Mouse (Mus musculus) lung, embryonic 15.5 days (tissue): ENCODE measurements at regions not wholly inside any gene's neighbourhood (a gene's known extent, or its start where the extent isn't known, plus 50 kb on each side); places are given as distances from the start of the nearest gene placed in this dataset.

ENCODE experiments used
- ATAC-seq: fragments of 200-750 bp; cut with Nextera tagmentation; 2 replicates; pipeline ENCODE4 v1.8.0; 2017; ENCODE audit warnings: moderate number of reproducible peaks, borderline replicate concordance; ENCODE audit not compliant: low FRiP score, low TSS enrichment; ENCODE audit errors: extremely low read depth
- H3K27ac ChIP-seq: fragments of 300-500 bp; sonication (generic); 2 replicates; pipeline ENCODE4 v1.5.1; 2015; ENCODE audit warnings: moderate library complexity, mild to moderate bottlenecking, inconsistent platforms
- H3K27me3 ChIP-seq: fragments of 300-500 bp; sonication (generic); 2 replicates; pipeline ENCODE4 v1.6.1; 2015; ENCODE audit warnings: inconsistent platforms
- H3K36me3 ChIP-seq: fragments of 300-500 bp; sonication (generic); 2 replicates; pipeline ENCODE4 v1.6.1; 2015; ENCODE audit warnings: inconsistent platforms
- H3K4me1 ChIP-seq: fragments of 300-500 bp; sonication (generic); 2 replicates; pipeline ENCODE4 v1.6.1; 2015; ENCODE audit warnings: inconsistent platforms
- H3K4me2 ChIP-seq: fragments of 300-500 bp; sonication (generic); 2 replicates; pipeline ENCODE4 v1.6.1; 2015; ENCODE audit warnings: inconsistent platforms, mild to moderate bottlenecking, moderate library complexity
- H3K4me3 ChIP-seq: fragments of 300-500 bp; sonication (generic); 2 replicates; pipeline ENCODE4 v1.5.1; 2015; ENCODE audit warnings: mild to moderate bottlenecking, inconsistent platforms
- H3K9ac ChIP-seq: fragments of 300-500 bp; sonication (generic); 2 replicates; pipeline ENCODE4 v1.6.1; 2015; ENCODE audit warnings: inconsistent platforms
- H3K9me3 ChIP-seq: fragments of 300-500 bp; sonication (generic); 2 replicates; pipeline ENCODE4 v1.6.1; 2016; ENCODE audit warnings: inconsistent platforms
- WGBS: fragments of 180-500 bp; shearing (Covaris S2); methylation state at CpG from one replicate; pipeline ENCODE4 v1.1.7; 2015; 5-methylcytosine and 5-hydroxymethylcytosine counted together

DNA sequence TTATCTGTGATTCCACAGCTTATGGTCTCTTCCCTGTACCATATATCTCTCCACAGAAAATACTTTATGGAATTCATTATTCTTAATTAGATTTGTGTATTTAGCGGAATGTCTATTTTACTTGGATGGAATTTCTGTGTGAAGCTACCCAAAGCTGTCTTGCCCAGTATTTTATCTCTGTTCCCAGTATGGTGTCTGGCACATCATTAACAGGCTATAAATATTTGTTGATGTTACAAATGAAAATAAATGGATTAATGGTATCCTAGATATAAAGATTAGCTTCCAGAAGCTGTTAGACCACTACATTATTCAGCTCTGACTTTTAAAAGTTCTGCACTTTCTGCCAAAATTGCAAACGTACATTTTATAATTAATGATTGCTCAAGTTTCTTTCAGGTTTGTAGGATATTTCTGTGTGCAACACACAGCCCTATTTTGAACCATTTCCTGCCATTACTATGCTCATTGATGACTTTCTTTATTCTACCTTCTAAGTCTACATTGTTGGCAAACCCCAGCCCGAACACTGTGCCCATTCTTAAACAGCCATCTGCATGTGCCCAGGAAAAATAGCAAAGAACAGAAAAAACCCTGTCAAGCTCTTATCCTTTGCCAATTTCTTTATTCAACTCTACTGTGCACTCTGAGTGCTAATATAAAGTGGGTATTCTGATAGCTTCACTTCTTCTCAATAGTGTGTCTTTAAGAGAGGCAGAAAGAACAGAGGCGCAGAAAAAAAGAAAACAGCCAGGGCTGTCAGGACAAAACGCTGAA, 1066.7 kb downstream of the Tecrl start:
- WGBS, result 50% methylated on average over 5 of the region's 5 CpGs
- no peak for ATAC-seq
- H3K27me3 ChIP-seq, result no peaks in the 10 kb centered on the region

GRCm38 (mm10) chr5:82253356-82254104, 1101.5 kb downstream of the Tecrl start:
- 86% methylated on average over 3 of the region's 3 CpGs for WGBS

More for the DNA sequence above, 1066.7 kb downstream of the Tecrl start:
- no peaks in the 10 kb centered on the region for H3K4me1 ChIP-seq
- no peak overlapping the region for H3K27ac ChIP-seq
- no peak overlapping the region for H3K9ac ChIP-seq
- H3K36me3 ChIP-seq, result no peaks in the 10 kb centered on the region
- no peaks in the 10 kb centered on the region for H3K9me3 ChIP-seq
- no peak overlapping the region for H3K4me3 ChIP-seq
- no peak overlapping the region for H3K4me2 ChIP-seq

GRCm38 (mm10) chr5:82226329-82226728, 1128.7 kb downstream of the Tecrl start:
- Histone ChIP-seq H3K4me2 (no peak overlapping the region), H3K36me3 (no peaks in the 10 kb centered on the region), H3K9me3 (no peaks in the 10 kb centered on the region), H3K4me1 (no peaks in the 10 kb centered on the region), H3K9ac (no peak overlapping the region), H3K27ac (no peak overlapping the region), H3K4me3 (no peak overlapping the region), H3K27me3 (no peaks in the 10 kb centered on the region)
- no peak for ATAC-seq
- 87% methylated on average over 3 of the region's 3 CpGs for WGBS

More at GRCm38 (mm10) chr5:82253356-82254104, 1101.5 kb downstream of the Tecrl start:
- no peaks in the 10 kb centered on the region for H3K36me3 ChIP-seq
- no peak overlapping the region for H3K4me3 ChIP-seq
- H3K9me3 ChIP-seq, result no peaks in the 10 kb centered on the region
- H3K4me2 ChIP-seq, result no peak overlapping the region
- no peaks in the 10 kb centered on the region for H3K27me3 ChIP-seq
- no peak overlapping the region for H3K9ac ChIP-seq
- no peaks in the 10 kb centered on the region for H3K4me1 ChIP-seq
- no peak overlapping the region for H3K27ac ChIP-seq
- ATAC-seq, result no peak

GRCm38 (mm10) chr5:82223622-82224021, 1131.4 kb downstream of the Tecrl start:
- ATAC-seq, result peak; percentile 39; the same call in 1 of the 2 replicates
- Histone ChIP-seq H3K27ac (no peak overlapping the region), H3K9me3 (no peaks in the 10 kb centered on the region), H3K27me3 (no peaks in the 10 kb centered on the region), H3K36me3 (no peaks in the 10 kb centered on the region), H3K9ac (no peak overlapping the region), H3K4me1 (no peaks in the 10 kb centered on the region), H3K4me2 (no peak overlapping the region), H3K4me3 (no peak overlapping the region)
- WGBS, result 42% methylated on average over 2 of the region's 2 CpGs

GRCm38 (mm10) chr5:82203606-82204005, 1151.4 kb downstream of the Tecrl start:
- no peaks in the 10 kb centered on the region for H3K4me1 ChIP-seq
- no peak overlapping the region for H3K4me3 ChIP-seq
- 45% methylated on average over 3 of the region's 3 CpGs for WGBS
- no peaks in the 10 kb centered on the region for H3K36me3 ChIP-seq
- H3K9ac ChIP-seq, result no peak overlapping the region
- no peak overlapping the region for H3K27ac ChIP-seq
- H3K4me2 ChIP-seq, result no peak overlapping the region
- peak; percentile 46; the same call in 1 of the 2 replicates for ATAC-seq
- H3K27me3 ChIP-seq, result no peaks in the 10 kb centered on the region
- H3K9me3 ChIP-seq, result no peaks in the 10 kb centered on the region
